In genomic region chr4:115827066-115827465, GRCm38 (mm10) we compare ENCODE assay signal across 9 mouse cellular contexts. TPM values are rescaled to one million over a fixed set of nuclear protein-coding genes. Genes with fewer than 3 reads are reported as not detected.
DNase-seq lines count a peak whose midpoint lies in the region; ATAC-seq lines count a peak whose summit lies in the region.
"Had no signal": no experiment of that assay in that cellular context is flagged by ENCODE, and none has a peak within 500 bp of the region (broad histone marks: within the 10 kb centered on the region; RNA-seq: fewer than 3 reads in every experiment).

No protein-coding gene starts in this region.

- peak overlapping the region; percentile 88; the same call in 1 of the 2 replicates for H3K4me3 ChIP-seq in kidney, embryonic 16.5 days (ENCODE audit: low read length)
- H3K4me3 ChIP-seq in embryonic facial prominence, embryonic 12.5 days: peak overlapping the region; percentile 81; the same call in 1 of the 2 replicates
- H3K4me3 ChIP-seq in intestine, embryonic 15.5 days (replicated peaks): no peak overlapping the region
- H3K4me3 ChIP-seq in midbrain, embryonic 15.5 days: no peak overlapping the region; the same call in 1 of the 2 replicates

- no peak for DNase-seq in kidney, postnatal 10 days
- no peak for DNase-seq in left cerebral cortex, adult 8-10 months (ENCODE audit: low spot score in 2 of 2)
- DNase-seq in cerebellum, adult 18-20 months: no peak

- ATAC-seq in kidney, embryonic 16.5 days (ENCODE audit: low FRiP score, low TSS enrichment): no peak
- no peak for ATAC-seq in embryonic facial prominence, embryonic 12.5 days (ENCODE audit: insufficient number of reproducible peaks, insufficient read depth, low FRiP score, low TSS enrichment)
- no peak for ATAC-seq in intestine, embryonic 15.5 days
- no peak for ATAC-seq in midbrain, embryonic 15.5 days (replicated peaks)

- H3K36me3 ChIP-seq in kidney, embryonic 16.5 days (ENCODE audit: insufficient read depth, low read length): peaks cover 8% of the 10 kb centered on the region
- peaks cover 8% of the 10 kb centered on the region; the same call in 1 of the 2 replicates for H3K36me3 ChIP-seq in embryonic facial prominence, embryonic 12.5 days
- peaks cover 10% of the 10 kb centered on the region for H3K36me3 ChIP-seq in intestine, embryonic 15.5 days
- no peaks in the 10 kb centered on the region for H3K36me3 ChIP-seq in midbrain, embryonic 15.5 days (replicated peaks)

- peak overlapping the region; percentile 80 for H3K4me2 ChIP-seq in kidney, embryonic 16.5 days (replicated peaks; ENCODE audit: low read depth, low read length)
- peak overlapping the region; percentile 73; the same call in 1 of the 2 replicates for H3K4me2 ChIP-seq in embryonic facial prominence, embryonic 12.5 days (replicated peaks)
- peak overlapping the region; percentile 74; the same call in 1 of the 2 replicates for H3K4me2 ChIP-seq in intestine, embryonic 15.5 days (replicated peaks)
- peak overlapping the region; percentile 90; the same call in 1 of the 2 replicates for H3K4me2 ChIP-seq in midbrain, embryonic 15.5 days

- peaks cover 13% of the 10 kb centered on the region for H3K4me1 ChIP-seq in kidney, embryonic 16.5 days (ENCODE audit: insufficient read depth, low read length)
- peaks cover 13% of the 10 kb centered on the region for H3K4me1 ChIP-seq in embryonic facial prominence, embryonic 12.5 days
- H3K4me1 ChIP-seq in intestine, embryonic 15.5 days (replicated peaks): peaks cover 9% of the 10 kb centered on the region
- H3K4me1 ChIP-seq in midbrain, embryonic 15.5 days: peaks cover 14% of the 10 kb centered on the region; the same call in 1 of the 2 replicates

- WGBS in kidney, embryonic 16.5 days: 74% methylated on average over 3 of the region's 3 CpGs
- WGBS in embryonic facial prominence, embryonic 12.5 days: 61% methylated on average over 3 of the region's 3 CpGs
- WGBS in intestine, embryonic 15.5 days: 71% methylated on average over 3 of the region's 3 CpGs
- 61% methylated on average over 3 of the region's 3 CpGs for WGBS in midbrain, embryonic 15.5 days

- no peaks in the 10 kb centered on the region for H3K9me3 ChIP-seq in kidney, embryonic 16.5 days (ENCODE audit: low read length)
- no peaks in the 10 kb centered on the region for H3K9me3 ChIP-seq in embryonic facial prominence, embryonic 12.5 days
- no peaks in the 10 kb centered on the region for H3K9me3 ChIP-seq in intestine, embryonic 15.5 days
- no peaks in the 10 kb centered on the region for H3K9me3 ChIP-seq in midbrain, embryonic 15.5 days

- no peaks in the 10 kb centered on the region for H3K27me3 ChIP-seq in kidney, embryonic 16.5 days (ENCODE audit: insufficient read depth, low read length)
- H3K27me3 ChIP-seq in embryonic facial prominence, embryonic 12.5 days: 0 out of 2 replicates have a peak, but pooled peaks cover 5% of the 10 kb centered on the region
- no peaks in the 10 kb centered on the region for H3K27me3 ChIP-seq in intestine, embryonic 15.5 days (replicated peaks)
- H3K27me3 ChIP-seq in midbrain, embryonic 15.5 days (replicated peaks): no peaks in the 10 kb centered on the region

- no peak overlapping the region for H3K27ac ChIP-seq in kidney, embryonic 16.5 days (ENCODE audit: low read length)
- H3K27ac ChIP-seq in embryonic facial prominence, embryonic 12.5 days: no peak overlapping the region
- no peak overlapping the region for H3K27ac ChIP-seq in intestine, embryonic 15.5 days
- no peak overlapping the region for H3K27ac ChIP-seq in midbrain, embryonic 15.5 days

- H3K9ac ChIP-seq in kidney, embryonic 16.5 days (replicated peaks; ENCODE audit: low read length): no peak overlapping the region
- no peak overlapping the region for H3K9ac ChIP-seq in embryonic facial prominence, embryonic 12.5 days
- no peak overlapping the region for H3K9ac ChIP-seq in intestine, embryonic 15.5 days
- H3K9ac ChIP-seq in midbrain, embryonic 15.5 days: no peak overlapping the region

RNA-seq across cellular contexts. Expression of gene Mob3c, which starts 0.8 kb away (rescaled TPM):
- polyA plus RNA-seq in kidney, embryonic 16.5 days (2015; fragmentation: Nextera tagmentation; extraction: Ambion mirVana): 11.8 and 15.2 TPM in 2 replicates
- 9.1 and 9.7 TPM in 2 replicates for polyA plus RNA-seq in embryonic facial prominence, embryonic 12.5 days (2016; fragmentation: Nextera tagmentation; extraction: Ambion mirVana)
- 12.4 and 15.9 TPM in 2 replicates for polyA plus RNA-seq in intestine, embryonic 15.5 days (2015; fragmentation: Nextera tagmentation; extraction: Ambion mirVana)
- 5.6 and 6.5 TPM in 2 replicates for polyA plus RNA-seq in midbrain, embryonic 15.5 days (2015; fragmentation: Nextera tagmentation; extraction: Ambion mirVana)
- total RNA-seq in left cerebral cortex, adult 8-10 months (2022): 1 to 10 TPM; 5.0 to 7.3 (median 6.1) TPM

RNA-seq across cellular contexts. Expression of gene Mknk1, which starts 11.9 kb away (rescaled TPM):
- polyA plus RNA-seq in kidney, embryonic 16.5 days (2015; fragmentation: Nextera tagmentation; extraction: Ambion mirVana): 29.9 and 31.0 TPM in 2 replicates
- polyA plus RNA-seq in embryonic facial prominence, embryonic 12.5 days (2016; fragmentation: Nextera tagmentation; extraction: Ambion mirVana): 26.5 and 28.0 TPM in 2 replicates
- polyA plus RNA-seq in intestine, embryonic 15.5 days (2015; fragmentation: Nextera tagmentation; extraction: Ambion mirVana): 26.9 and 36.8 TPM in 2 replicates
- 25.9 and 27.5 TPM in 2 replicates for polyA plus RNA-seq in midbrain, embryonic 15.5 days (2015; fragmentation: Nextera tagmentation; extraction: Ambion mirVana)
- total RNA-seq in left cerebral cortex, adult 8-10 months (2022): 10 to 100 TPM; 34.9 to 45.5 (median 39.6) TPM

RNA-seq across cellular contexts. Expression of gene Atpaf1, which starts 42.5 kb away (rescaled TPM):
- polyA plus RNA-seq in kidney, embryonic 16.5 days (2015; fragmentation: Nextera tagmentation; extraction: Ambion mirVana): 58.0 and 59.7 TPM in 2 replicates
- 57.9 and 58.4 TPM in 2 replicates for polyA plus RNA-seq in embryonic facial prominence, embryonic 12.5 days (2016; fragmentation: Nextera tagmentation; extraction: Ambion mirVana)
- polyA plus RNA-seq in intestine, embryonic 15.5 days (2015; fragmentation: Nextera tagmentation; extraction: Ambion mirVana): 62.4 and 63.5 TPM in 2 replicates
- polyA plus RNA-seq in midbrain, embryonic 15.5 days (2015; fragmentation: Nextera tagmentation; extraction: Ambion mirVana): 35.2 and 42.8 TPM in 2 replicates
- 10 to 100 TPM; 77.6 to 82.8 (median 81.9) TPM for total RNA-seq in left cerebral cortex, adult 8-10 months (2022)

RNA-seq across cellular contexts. Expression of gene Tex38, which starts 46.2 kb away (rescaled TPM):
- polyA plus RNA-seq in kidney, embryonic 16.5 days (2015; fragmentation: Nextera tagmentation; extraction: Ambion mirVana): 0.20 and 0.37 TPM in 2 replicates
- 0.42 TPM in 1 of 2 replicates, not detected in the other for polyA plus RNA-seq in embryonic facial prominence, embryonic 12.5 days (2016; fragmentation: Nextera tagmentation; extraction: Ambion mirVana)
- 0.21 and 0.30 TPM in 2 replicates for polyA plus RNA-seq in intestine, embryonic 15.5 days (2015; fragmentation: Nextera tagmentation; extraction: Ambion mirVana)
- 0.58 and 0.66 TPM in 2 replicates for polyA plus RNA-seq in midbrain, embryonic 15.5 days (2015; fragmentation: Nextera tagmentation; extraction: Ambion mirVana)
- 1 to 10 TPM in 1 of 4 experiments, under 1 TPM in 2, not detected in 1; 0.48 to 1.0 (median 0.95) TPM for total RNA-seq in left cerebral cortex, adult 8-10 months (2022)
- total RNA-seq: megakaryocyte-erythroid progenitor cell, adult 5-6 weeks had no signal

RNA-seq across cellular contexts. Expression of gene Kncn, which starts 57.1 kb away (rescaled TPM):
- 0.07 TPM in 1 of 2 replicates, not detected in the other for polyA plus RNA-seq in kidney, embryonic 16.5 days (2015; fragmentation: Nextera tagmentation; extraction: Ambion mirVana)
- not detected in 2 replicates for polyA plus RNA-seq in embryonic facial prominence, embryonic 12.5 days (2016; fragmentation: Nextera tagmentation; extraction: Ambion mirVana)
- polyA plus RNA-seq in intestine, embryonic 15.5 days (2015; fragmentation: Nextera tagmentation; extraction: Ambion mirVana): not detected in 2 replicates
- 0.17 TPM in 1 of 2 replicates, not detected in the other for polyA plus RNA-seq in midbrain, embryonic 15.5 days (2015; fragmentation: Nextera tagmentation; extraction: Ambion mirVana)
- under 1 TPM in 3 of 4 experiments, not detected in 1; 0.21 to 0.53 (median 0.35) TPM for total RNA-seq in left cerebral cortex, adult 8-10 months (2022)
- total RNA-seq: megakaryocyte-erythroid progenitor cell, adult 5-6 weeks had no signal
- polyA plus RNA-seq: large intestine, adult 2 months had no signal

Comparison
In these comparisons a context has a peak if more than half of its experiments do, and no peak if none do; other contexts are left out.
1. H3K4me3 ChIP-seq: peak in kidney, embryonic 16.5 days (single experiment) and embryonic facial prominence, embryonic 12.5 days (single experiment); none in intestine, embryonic 15.5 days (single experiment) and midbrain, embryonic 15.5 days (single experiment).
2. Peak in every context shown above with its lines, with median percentiles within 50 percentile points of each other: H3K4me2 ChIP-seq.